Mouse (Mus musculus): Measurements from ENCODE around the gene Edc3. TPM values are rescaled to one million over a fixed set of nuclear protein-coding genes. Genes with fewer than 3 reads are reported as not detected.

The Edc3 gene
- polyA plus RNA-seq, 1 experiment, result 2.8 TPM

- no peak for TF ChIP-seq FLI1 (IDR thresholded peaks at IDR 0.05; ENCODE audit: low read length)
- no peak for TF ChIP-seq GATA1 (IDR thresholded peaks at IDR 0.05; ENCODE audit: borderline replicate concordance, low read length)
- H3K9me3 ChIP-seq, result peaks cover 5% of the 10 kb centered on the region; the same call in 1 of the 2 replicates
- H3K27me3 ChIP-seq (replicated peaks), result no peaks in the 10 kb centered on the region
- peaks cover 57% of the 10 kb centered on the region for H3K4me1 ChIP-seq
- H3K36me3 ChIP-seq (replicated peaks; ENCODE audit: low read length), result peaks cover 81% of the 10 kb centered on the region
- no peak overlapping the region for H3K4me3 ChIP-seq (replicated peaks)
Measured at GRCm38 (mm10) chr9:57782656-57783055, 74.3 kb downstream of the Edc3 start.

GRCm38 (mm10) chr9:57789733-57790132, 81.4 kb downstream of the Edc3 start:
- H3K36me3 ChIP-seq (replicated peaks; ENCODE audit: low read length), result peaks cover 90% of the 10 kb centered on the region
- H3K4me3 ChIP-seq (replicated peaks), result peak overlapping the region; percentile 62
- TF ChIP-seq GATA1 (IDR thresholded peaks at IDR 0.05; ENCODE audit: borderline replicate concordance, low read length) (no peak; the same call in 2 of the 3 replicates), FLI1 (IDR thresholded peaks at IDR 0.05; ENCODE audit: low read length) (0 out of 2 replicates have a peak, but pooled peaks have one; percentile 38)
- peaks cover 5% of the 10 kb centered on the region; the same call in 1 of the 2 replicates for H3K9me3 ChIP-seq
- no peaks in the 10 kb centered on the region for H3K27me3 ChIP-seq (replicated peaks)
- peaks cover 95% of the 10 kb centered on the region for H3K4me1 ChIP-seq

- peaks cover 100% of the 10 kb centered on the region for H3K4me1 ChIP-seq
- TF ChIP-seq GATA1 (IDR thresholded peaks at IDR 0.05; ENCODE audit: borderline replicate concordance, low read length), result no peak
- no peak for TF ChIP-seq FLI1 (IDR thresholded peaks at IDR 0.05; ENCODE audit: low read length)
- peaks cover 98% of the 10 kb centered on the region for H3K36me3 ChIP-seq (replicated peaks; ENCODE audit: low read length)
Measured at GRCm38 (mm10) chr9:57797456-57797855, 89.1 kb downstream of the Edc3 start.

GRCm38 (mm10) chr9:57798725-57799253, 90.4 kb downstream of the Edc3 start:
- Histone ChIP-seq H3K9me3 (no peaks in the 10 kb centered on the region), H3K36me3 (replicated peaks; ENCODE audit: low read length) (peaks cover 98% of the 10 kb centered on the region), H3K27me3 (replicated peaks) (no peaks in the 10 kb centered on the region), H3K4me3 (replicated peaks) (no peak overlapping the region), H3K4me1 (peaks cover 100% of the 10 kb centered on the region)
- no peak for TF ChIP-seq FLI1 (IDR thresholded peaks at IDR 0.05; ENCODE audit: low read length)
- TF ChIP-seq GATA1 (IDR thresholded peaks at IDR 0.05; ENCODE audit: borderline replicate concordance, low read length), result no peak

More at GRCm38 (mm10) chr9:57797456-57797855, 89.1 kb downstream of the Edc3 start:
- no peaks in the 10 kb centered on the region for H3K27me3 ChIP-seq (replicated peaks)
- H3K4me3 ChIP-seq (replicated peaks), result no peak overlapping the region
- no peaks in the 10 kb centered on the region for H3K9me3 ChIP-seq

GRCm38 (mm10) chr9:57800325-57800975, 92.1 kb downstream of the Edc3 start:
- peaks cover 97% of the 10 kb centered on the region for H3K36me3 ChIP-seq (replicated peaks; ENCODE audit: low read length)
- no peaks in the 10 kb centered on the region for H3K9me3 ChIP-seq
- peak overlapping the region; percentile 70 for H3K4me3 ChIP-seq (replicated peaks)
- 0 out of 3 replicates have a peak, but pooled peaks have one; percentile 24 for TF ChIP-seq GATA1 (IDR thresholded peaks at IDR 0.05; ENCODE audit: borderline replicate concordance, low read length)
- no peak for TF ChIP-seq FLI1 (IDR thresholded peaks at IDR 0.05; ENCODE audit: low read length)
- no peaks in the 10 kb centered on the region for H3K27me3 ChIP-seq (replicated peaks)
- peaks cover 99% of the 10 kb centered on the region for H3K4me1 ChIP-seq

Other genes with a start within 250 kb of the Edc3 start
- gene Scamp5, start 240.5 kb upstream of the Edc3 start, polyA plus RNA-seq (2012; ENCODE audit: insufficient read depth, low replicate concordance), result 14.1 and 30.9 TPM in 2 replicates
- 0.07 TPM in 1 of 2 replicates, not detected in the other for gene Rpp25, start 204.5 kb upstream of the Edc3 start, polyA plus RNA-seq (2012; ENCODE audit: insufficient read depth, low replicate concordance)
- gene Cox5a, start 187.3 kb upstream of the Edc3 start, polyA plus RNA-seq (2012; ENCODE audit: insufficient read depth, low replicate concordance), result 240 and 738 TPM in 2 replicates
- gene Fam219b, start 171.0 kb upstream of the Edc3 start, polyA plus RNA-seq (2012; ENCODE audit: insufficient read depth, low replicate concordance), result 4.9 TPM in 2 replicates
- 1.6 and 4.5 TPM in 2 replicates for gene Mpi, start 155.8 kb upstream of the Edc3 start, polyA plus RNA-seq (2012; ENCODE audit: insufficient read depth, low replicate concordance)
- gene Scamp2, start 147.6 kb upstream of the Edc3 start, polyA plus RNA-seq (2012; ENCODE audit: insufficient read depth, low replicate concordance), result 49.4 and 55.8 TPM in 2 replicates
- 3.3 and 4.7 TPM in 2 replicates for gene Ulk3, start 119.1 kb upstream of the Edc3 start, polyA plus RNA-seq (2012; ENCODE audit: insufficient read depth, low replicate concordance)
- 1.1 TPM in 1 of 2 replicates, not detected in the other for gene Cplx3, start 102.3 kb upstream of the Edc3 start, polyA plus RNA-seq (2012; ENCODE audit: insufficient read depth, low replicate concordance)
- not detected in 2 replicates for gene Lman1l, start 87.8 kb upstream of the Edc3 start, polyA plus RNA-seq (2012; ENCODE audit: insufficient read depth, low replicate concordance)
- gene Csk, start 54.9 kb upstream of the Edc3 start, polyA plus RNA-seq (2012; ENCODE audit: insufficient read depth, low replicate concordance), result 400 and 436 TPM in 2 replicates
- gene Cyp1a2, start 24.8 kb upstream of the Edc3 start, polyA plus RNA-seq (2012; ENCODE audit: insufficient read depth, low replicate concordance), result not detected in 2 replicates
- 1.0 TPM in 1 of 2 replicates, not detected in the other for gene Cyp1a1, start 20.6 kb upstream of the Edc3 start, polyA plus RNA-seq (2012; ENCODE audit: insufficient read depth, low replicate concordance)
- 68.1 and 100 TPM in 2 replicates for gene Clk3, start 57.3 kb downstream of the Edc3 start, polyA plus RNA-seq (2012; ENCODE audit: insufficient read depth, low replicate concordance)
- gene Arid3b, start 128.3 kb downstream of the Edc3 start, polyA plus RNA-seq (2012; ENCODE audit: insufficient read depth, low replicate concordance), result 33.5 and 107 TPM in 2 replicates
- 138 and 474 TPM in 2 replicates for gene Ubl7, start 202.4 kb downstream of the Edc3 start, polyA plus RNA-seq (2012; ENCODE audit: insufficient read depth, low replicate concordance)
- gene Sema7a, start 231.6 kb downstream of the Edc3 start, polyA plus RNA-seq (2012; ENCODE audit: insufficient read depth, low replicate concordance), result 7.2 and 10.4 TPM in 2 replicates